Mouse (Mus musculus) lung, adult 2 months (tissue): Measurements from ENCODE around the gene Ddx49. TPM values are rescaled to one million over a fixed set of nuclear protein-coding genes. Genes with fewer than 3 reads are reported as not detected.
A peak's percentile ranks its signal among the peaks of the same experiment; 100 is the strongest.

Experiments
- DNase-seq: peaks from one replicate; pipeline ENCODE4 v3.0.0; 2022
- H3K4me1 ChIP-seq: fragments of 200-500 bp; 2 replicates; pipeline ENCODE4 v1.6.1; 2011; ENCODE audit warnings: low read length; ENCODE audit not compliant: control insufficient read depth, insufficient read depth
- H3K4me3 ChIP-seq: fragments of 200-500 bp; replicated peaks from 2 replicates; pipeline ENCODE3; 2011; ENCODE audit warnings: low read depth, mild to moderate bottlenecking, control low read depth, low read length; ENCODE audit errors: extremely low read depth
- CTCF ChIP-seq: fragments of 200-500 bp; IDR thresholded peaks from 2 replicates; pipeline ENCODE4 v1.5.1; 2011; ENCODE audit warnings: mild to moderate bottlenecking, low read length, control low read depth; ENCODE audit not compliant: insufficient read depth
- POLR2A ChIP-seq: fragments of 200-500 bp; IDR thresholded peaks from 2 replicates; pipeline ENCODE4 v1.6.1; 2011; ENCODE audit warnings: low read depth, mild to moderate bottlenecking, control low read depth, low read length, borderline replicate concordance; ENCODE audit errors: extremely low read depth
- WGBS: fragments of 180-500 bp; shearing (Covaris S2); methylation state at CpG from one replicate; pipeline ENCODE4 v1.1.7; 2018; 5-methylcytosine and 5-hydroxymethylcytosine counted together
- polyA plus RNA-seq: library from polyadenylated mRNA; depleted of rRNA; stranded (reverse); fragments of >200 nt; gene quantifications from 2 replicates; pipeline ENCODE4 v1.2.3, GENCODE M21; 2012

The Ddx49 gene
- polyA plus RNA-seq, 1 experiment, result 43.0 TPM

DNA sequence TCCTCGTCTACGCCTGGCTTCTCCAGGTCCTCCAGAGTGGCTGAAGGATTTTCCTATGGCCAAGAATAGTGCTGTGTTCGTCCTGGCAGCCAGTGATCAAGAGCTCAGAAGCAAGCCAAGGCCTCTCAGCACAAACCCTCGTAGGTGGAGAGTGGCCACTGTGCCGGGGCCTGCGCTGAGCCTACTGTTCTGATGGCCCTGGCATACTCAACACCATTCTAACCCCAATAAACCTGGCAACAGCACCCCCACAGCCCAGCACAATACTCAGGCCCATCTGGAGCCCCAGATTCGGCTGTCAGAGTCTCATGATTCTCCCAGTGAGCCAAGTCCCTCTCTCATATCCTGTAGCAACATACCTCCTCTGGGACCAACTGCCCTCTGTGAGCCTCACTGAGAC is 38.4 kb upstream of the Ddx49 start:
- no peak overlapping the region for H3K4me3 ChIP-seq
- WGBS, result 88% methylated on average over 7 of the region's 7 CpGs
- TF ChIP-seq CTCF (no peak), POLR2A (no peak)

DNA sequence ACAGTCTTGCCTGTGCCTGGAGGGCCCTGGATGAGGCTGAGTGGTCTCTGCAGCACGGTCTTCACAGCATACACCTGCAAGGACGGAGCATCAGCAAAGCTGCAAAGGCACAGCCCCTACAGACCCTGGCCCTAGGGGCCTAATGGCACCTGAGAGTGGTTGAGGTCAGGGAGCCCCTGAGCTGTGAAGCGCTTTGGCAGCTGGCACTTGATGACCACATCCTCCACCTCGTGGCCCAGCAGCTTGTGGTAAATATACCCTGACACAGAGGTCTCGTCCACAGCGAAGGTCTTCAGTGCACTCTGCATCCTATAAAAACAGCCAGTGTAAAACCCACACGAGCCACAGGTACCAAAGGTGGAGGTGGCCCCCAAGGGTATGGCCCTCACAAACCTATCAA is 36.6 kb upstream of the Ddx49 start:
- 87% methylated on average over 7 of the region's 7 CpGs for WGBS
- TF ChIP-seq POLR2A (no peak), CTCF (no peak)
- Histone ChIP-seq H3K4me1 (no peaks in the 10 kb centered on the region), H3K4me3 (no peak overlapping the region)
- DNase-seq, result no peak

More for the DNA sequence above, 38.4 kb upstream of the Ddx49 start:
- H3K4me1 ChIP-seq, result no peaks in the 10 kb centered on the region
- DNase-seq, result no peak

DNA sequence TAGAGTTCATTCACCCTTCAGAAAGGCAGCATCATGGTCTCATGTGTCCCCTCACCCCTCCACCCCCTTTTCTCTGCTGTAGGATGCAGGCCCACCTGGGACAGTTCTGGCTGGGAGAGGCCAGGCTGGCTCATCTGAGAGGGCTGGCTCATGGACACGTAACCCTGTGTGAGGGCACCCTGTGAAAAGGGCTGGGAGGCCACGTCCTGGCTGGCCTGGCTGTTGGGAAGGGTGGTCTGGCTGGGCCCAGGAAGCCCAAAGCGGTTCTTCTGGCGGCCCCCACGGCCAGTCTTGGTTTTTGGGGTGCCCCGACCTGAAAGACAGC is 30.6 kb upstream of the Ddx49 start:
- TF ChIP-seq CTCF (no peak), POLR2A (no peak)
- H3K4me1 ChIP-seq, result no peaks in the 10 kb centered on the region
- H3K4me3 ChIP-seq, result no peak overlapping the region
- no peak for DNase-seq
- 93% methylated on average over 6 of the region's 6 CpGs for WGBS

DNA sequence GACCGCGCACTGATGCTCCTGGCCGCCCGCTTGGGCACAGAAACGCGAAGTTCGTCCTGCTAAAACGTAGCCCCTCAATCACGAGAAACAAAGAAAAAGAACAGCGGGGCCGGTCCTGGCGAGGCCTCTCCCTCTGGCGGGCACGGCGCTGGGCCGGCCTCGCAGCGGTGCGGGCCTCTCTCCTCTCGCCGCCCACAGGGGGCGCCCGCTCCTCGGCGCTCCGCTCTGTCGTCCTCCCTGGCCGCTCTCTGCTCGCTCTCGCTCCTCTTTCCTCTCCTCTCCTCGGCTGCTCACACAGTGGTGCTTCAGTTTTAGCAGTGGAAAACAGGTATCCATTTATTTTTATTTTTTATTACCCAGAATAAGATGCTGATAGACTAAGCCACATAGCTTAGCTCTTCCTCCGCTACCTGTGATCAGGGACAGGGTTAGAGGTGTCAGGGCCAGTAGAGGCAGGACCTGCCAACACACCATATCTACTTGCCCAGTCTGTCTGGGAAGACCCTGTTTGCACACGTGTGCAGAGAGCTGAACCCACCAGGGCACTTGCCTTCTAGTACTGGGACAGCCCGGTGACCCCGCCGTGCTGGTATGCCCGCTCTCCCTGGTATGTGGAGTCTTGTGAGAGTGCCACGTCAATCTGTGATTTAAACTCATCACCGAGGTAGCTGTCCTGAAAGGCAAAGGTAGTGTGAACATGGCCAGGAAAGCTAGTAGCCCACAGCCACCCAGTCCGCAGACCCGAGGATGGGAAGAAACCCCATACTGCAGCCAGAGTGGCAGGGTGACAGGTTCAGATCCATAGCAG is 30.0 kb upstream of the Ddx49 start:
- WGBS, result 44% methylated on average over 41 of the region's 41 CpGs
- Histone ChIP-seq H3K4me3 (no peak overlapping the region), H3K4me1 (no peaks in the 10 kb centered on the region)
- peak; percentile 70 for DNase-seq
- TF ChIP-seq POLR2A, result no peak
- TF ChIP-seq CTCF, result peak; percentile 43; the same call in 1 of the 2 replicates

DNA sequence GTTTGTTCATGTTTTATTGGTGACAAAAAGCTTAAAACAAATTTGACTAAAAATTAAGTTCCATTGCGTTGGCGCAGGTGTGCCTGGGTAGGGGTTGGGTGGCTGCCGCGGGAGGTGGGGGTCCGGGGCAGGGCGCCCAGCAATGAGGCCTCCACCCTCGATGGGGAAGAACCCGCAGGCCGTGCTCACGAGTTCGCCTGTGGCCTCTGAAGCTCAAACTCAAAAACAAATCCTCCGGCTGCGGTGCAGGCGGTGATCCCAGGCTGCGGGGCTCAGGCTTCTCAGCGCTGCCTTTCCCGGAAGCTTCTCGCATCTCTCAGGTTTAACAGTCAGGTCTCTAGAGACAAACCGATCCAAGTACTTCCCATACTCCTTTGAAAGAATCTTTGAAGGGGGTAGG is 29.2 kb upstream of the Ddx49 start:
- 90% methylated on average over 19 of the region's 19 CpGs for WGBS
- DNase-seq, result no peak
- Histone ChIP-seq H3K4me1 (no peaks in the 10 kb centered on the region), H3K4me3 (no peak overlapping the region)
- TF ChIP-seq POLR2A, result no peak
- no peak for TF ChIP-seq CTCF

DNA sequence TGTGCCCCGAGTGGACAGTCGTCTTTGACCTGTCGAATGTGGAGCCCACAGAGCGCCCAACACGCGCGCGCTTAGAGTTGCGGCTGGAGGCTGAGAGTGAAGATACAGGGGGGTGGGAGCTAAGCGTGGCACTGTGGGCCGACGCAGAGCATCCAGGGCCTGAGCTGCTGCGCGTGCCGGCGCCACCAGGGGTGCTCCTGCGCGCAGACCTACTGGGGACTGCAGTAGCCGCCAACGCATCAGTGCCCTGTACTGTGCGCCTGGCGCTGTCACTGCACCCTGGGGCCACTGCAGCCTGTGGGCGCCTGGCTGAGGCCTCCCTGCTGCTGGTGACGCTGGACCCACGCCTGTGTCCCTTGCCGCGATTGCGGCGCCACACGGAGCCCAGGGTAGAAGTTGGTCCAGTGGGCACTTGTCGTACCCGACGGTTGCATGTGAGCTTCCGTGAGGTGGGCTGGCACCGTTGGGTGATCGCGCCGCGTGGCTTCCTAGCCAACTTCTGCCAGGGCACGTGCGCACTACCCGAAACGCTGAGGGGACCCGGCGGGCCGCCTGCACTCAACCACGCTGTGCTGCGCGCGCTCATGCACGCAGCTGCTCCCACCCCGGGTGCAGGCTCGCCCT is 28.6 kb upstream of the Ddx49 start:
- TF ChIP-seq POLR2A (no peak), CTCF (no peak)
- H3K4me1 ChIP-seq, result no peaks in the 10 kb centered on the region
- no peak overlapping the region for H3K4me3 ChIP-seq
- DNase-seq, result no peak
- 59% methylated on average over 53 of the region's 53 CpGs for WGBS

DNA sequence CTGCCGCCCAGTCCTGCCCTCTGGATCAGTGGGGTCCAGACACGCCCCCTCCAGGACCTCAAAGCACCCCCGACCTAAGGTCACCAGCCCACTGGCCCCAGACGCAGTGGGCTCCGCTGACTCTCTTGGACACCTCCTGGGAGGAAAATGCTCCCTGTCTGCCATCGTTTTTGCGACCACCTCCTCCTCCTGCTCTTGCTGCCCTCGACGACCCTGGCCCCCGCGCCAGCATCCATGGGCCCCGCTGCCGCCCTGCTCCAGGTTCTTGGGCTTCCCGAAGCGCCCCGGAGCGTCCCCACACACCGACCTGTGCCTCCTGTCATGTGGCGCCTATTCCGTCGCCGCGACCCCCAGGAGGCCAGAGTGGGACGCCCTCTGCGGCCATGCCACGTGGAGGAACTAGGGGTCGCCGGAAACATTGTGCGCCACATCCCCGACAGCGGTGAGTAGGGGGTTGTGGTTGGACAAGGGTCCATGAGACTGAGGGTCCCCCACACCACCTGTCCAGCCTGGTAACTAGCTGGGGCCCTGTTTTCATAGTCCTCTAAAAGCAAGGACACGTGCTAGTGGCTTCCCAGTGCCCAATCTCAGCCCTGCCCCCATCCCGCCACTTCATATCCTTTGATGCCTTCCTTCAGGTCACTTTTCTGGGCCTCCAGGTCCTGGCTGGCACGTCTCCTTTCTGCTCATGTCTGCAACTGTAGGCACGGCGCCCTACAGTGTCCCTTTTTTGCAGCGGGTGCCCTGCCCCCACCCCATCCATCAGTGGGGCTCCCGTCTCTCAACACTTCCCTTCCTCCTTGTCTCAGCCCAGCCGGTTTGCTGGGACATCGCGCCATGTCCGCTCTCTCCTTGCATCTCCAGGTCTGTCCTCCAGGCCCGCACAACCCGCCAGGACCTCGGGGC is 27.8 kb upstream of the Ddx49 start:
- H3K4me1 ChIP-seq, result no peaks in the 10 kb centered on the region
- no peak for TF ChIP-seq POLR2A
- TF ChIP-seq CTCF, result no peak
- no peak for DNase-seq
- no peak overlapping the region for H3K4me3 ChIP-seq
- 24% methylated on average over 45 of the region's 45 CpGs for whole genome bisulfite sequencing

DNA sequence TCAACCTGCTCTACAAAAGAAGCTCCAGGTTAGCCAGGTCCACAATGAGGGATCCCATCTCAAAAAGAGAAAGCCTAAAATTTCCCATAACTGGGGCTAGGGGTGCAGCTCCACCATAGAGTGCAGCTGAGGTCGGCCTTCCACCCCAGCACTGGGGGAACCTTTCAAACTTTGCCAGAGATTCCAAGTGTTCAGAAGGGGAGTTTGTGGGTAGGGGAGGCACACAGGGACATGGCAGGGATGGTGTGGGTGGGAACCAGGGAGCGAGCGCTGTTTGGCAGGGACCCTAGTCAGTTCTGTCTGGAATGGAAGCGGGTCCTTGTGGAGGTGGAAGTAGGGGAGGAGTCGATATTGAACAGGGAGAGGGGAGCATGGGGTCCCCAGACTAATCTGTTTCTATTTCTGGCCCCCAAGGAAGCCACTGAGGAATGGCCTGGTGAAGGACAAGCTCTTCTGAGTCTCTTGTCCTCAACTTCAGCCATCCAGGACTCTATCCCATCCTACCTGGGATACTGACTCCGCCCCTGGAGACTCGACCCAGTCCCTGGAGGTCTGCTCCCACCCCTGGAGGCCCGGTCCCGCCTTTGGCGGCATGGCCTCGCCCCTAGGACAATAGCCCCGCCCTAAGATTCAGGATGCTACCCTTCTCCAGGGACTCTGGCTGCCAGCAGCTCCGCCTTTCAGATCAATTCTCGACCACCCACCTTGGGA is 27.0 kb upstream of the Ddx49 start, which contains the start of gene Gdf1:
TSS of gene Gdf1 (plus strand) at position 694 of the 711 bp plus-strand sequence.
- H3K4me3 ChIP-seq, result no peak within 1 kb of the TSS
- DNase-seq, result no peak
- WGBS, result 37% methylated on average over 14 of the region's 14 CpGs
- no peak for TF ChIP-seq CTCF
- TF ChIP-seq POLR2A, result no peak
- H3K4me1 ChIP-seq, result no peaks in the 10 kb centered on the region

DNA sequence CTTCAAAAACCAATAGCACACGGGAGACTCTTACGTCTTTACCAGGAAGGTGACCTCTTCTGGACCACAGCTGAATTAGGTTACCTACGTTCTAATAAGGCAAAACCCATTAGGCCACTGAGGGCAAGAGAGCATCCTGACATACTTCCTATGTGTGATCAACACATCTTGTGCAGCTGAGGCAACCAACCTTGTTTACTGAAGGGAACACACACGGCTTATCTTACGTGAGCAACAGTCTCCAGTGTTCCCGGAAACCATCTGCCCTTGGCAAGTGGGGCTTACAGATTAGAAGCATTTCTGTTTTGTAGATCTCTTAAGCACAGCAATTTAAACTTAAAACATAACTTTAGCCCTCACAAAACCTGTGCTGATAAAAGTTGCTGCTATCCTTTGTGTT is 25.2 kb upstream of the Ddx49 start:
- no peak for DNase-seq
- H3K4me3 ChIP-seq, result no peak overlapping the region
- TF ChIP-seq CTCF, result no peak
- no peak for TF ChIP-seq POLR2A
- 87% methylated on average over 6 of the region's 6 CpGs for WGBS
- H3K4me1 ChIP-seq, result no peaks in the 10 kb centered on the region
